Mouse (Mus musculus): ENCODE data around the gene Rassf5. TPM values are rescaled to one million over a fixed set of nuclear protein-coding genes. Genes with fewer than 3 reads are reported as not detected.

The Rassf5 gene
- 100 to 1,000 TPM; 110 to 140 TPM for total RNA-seq (2023)

GRCm38 (mm10) chr1:131245089-131245856 lies at the start of gene Rassf5:
TSS of gene Rassf5 (minus strand) at chr1:131245258.

DNA sequence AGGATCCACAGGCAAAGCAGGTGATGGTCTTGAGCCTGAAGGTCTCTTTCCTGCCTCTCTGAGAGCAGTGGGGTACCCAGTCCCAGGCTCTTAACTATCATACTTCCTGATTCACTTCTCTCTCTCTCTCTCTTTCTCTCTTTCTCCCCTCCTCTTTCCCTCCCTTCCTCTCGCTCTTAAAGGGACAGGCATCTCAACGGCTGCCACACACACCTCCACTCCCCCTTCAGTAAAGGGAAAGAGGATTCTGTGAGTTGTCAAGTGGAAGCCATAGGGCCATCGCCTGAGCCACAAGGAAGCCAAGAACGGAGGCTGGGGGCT lies 34.4 kb upstream of the Rassf5 start, which contains the start of gene Ikbke:
TSS of gene Ikbke (minus strand) at position 151 of the 321 bp plus-strand sequence.

DNA sequence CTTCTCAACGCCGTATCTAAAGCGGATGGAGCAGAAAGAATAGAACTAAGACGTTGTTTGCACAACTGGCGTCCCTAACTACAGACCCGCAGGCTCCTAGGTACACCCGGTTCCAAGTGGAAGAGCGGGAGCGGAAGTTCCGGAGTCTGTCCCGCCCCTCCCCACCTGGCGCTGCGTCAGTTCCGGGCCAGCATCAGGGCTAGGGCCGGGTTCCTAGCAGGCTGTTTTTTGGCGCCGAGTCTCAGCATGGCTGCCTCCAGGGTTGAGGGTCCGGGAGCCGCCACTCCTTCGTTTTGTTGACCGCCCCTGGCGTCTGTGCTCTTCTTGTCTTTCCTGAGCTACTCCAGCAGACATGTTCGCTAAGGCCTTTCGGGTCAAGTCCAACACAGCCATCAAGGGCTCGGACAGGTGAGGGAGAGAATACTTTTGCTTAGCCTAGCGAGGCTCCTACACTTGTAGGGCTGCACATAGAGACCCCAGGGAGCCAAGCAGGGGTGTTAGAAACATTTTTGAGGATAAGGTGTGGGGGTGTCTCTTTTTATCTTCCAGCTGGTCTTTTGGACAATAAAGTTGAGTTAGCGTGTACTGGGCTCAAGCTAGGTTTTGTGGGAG lies 91.9 kb downstream of the Rassf5 start, which contains the start of gene Eif2d:
TSS of gene Eif2d (plus strand) at position 164 of the 612 bp plus-strand sequence.

DNA sequence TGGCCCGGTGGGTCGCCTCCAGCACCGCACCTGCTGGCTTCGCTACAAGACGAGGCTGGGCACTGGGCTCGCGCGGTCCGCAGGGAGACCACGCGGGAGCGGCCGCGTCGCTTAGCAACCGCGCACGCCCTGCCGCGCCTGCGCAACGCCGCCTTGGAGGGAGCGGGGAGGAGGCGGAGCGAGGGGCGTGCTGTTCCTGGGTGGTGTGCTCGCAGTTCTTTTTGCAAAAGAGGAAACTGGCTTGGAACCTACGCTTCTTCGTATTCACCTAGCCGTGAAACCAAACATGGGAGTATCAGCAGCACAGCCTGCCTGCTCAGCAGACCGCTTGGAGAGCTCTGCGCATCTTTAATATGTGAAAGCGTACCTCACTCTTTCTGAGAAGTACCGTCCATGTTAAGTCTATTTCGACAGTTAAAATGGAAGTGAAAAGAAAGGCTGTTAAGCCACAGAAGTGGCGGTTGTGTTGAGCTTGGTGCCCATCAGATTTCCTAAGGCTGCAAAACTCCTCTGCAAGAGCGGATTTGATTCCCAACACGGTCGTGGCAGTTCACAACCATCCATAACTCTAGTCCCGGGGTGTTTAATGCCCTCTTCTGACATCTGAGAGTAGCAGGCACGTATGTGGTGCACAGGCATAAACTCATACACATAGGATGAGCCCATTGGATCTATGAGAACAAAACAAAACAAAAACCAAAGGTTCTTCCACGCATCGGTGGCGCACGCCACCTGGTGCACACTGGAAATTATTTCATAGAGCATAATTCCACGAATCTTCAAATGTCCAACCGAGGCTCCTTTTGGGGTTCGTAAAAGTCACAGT lies 106.7 kb downstream of the Rassf5 start, which contains the start of gene Dyrk3:
TSS of gene Dyrk3 (minus strand) at position 150 of the 826 bp plus-strand sequence.

Other genes starting within 250 kb of the Rassf5 start
- gene Il10, start 225.4 kb downstream of the Rassf5 start, total RNA-seq (2023): not detected
- 100 to 1,000 TPM; 194 to 213 TPM for gene Mapkapk2, start 147.4 kb downstream of the Rassf5 start, total RNA-seq (2023)
- 1 to 10 TPM; 6.7 to 9.8 TPM for gene Dyrk3, start 106.9 kb downstream of the Rassf5 start, total RNA-seq (2023)
- 10 to 100 TPM; 19.7 to 21.7 TPM for gene Eif2d, start 92.1 kb downstream of the Rassf5 start, total RNA-seq (2023)
- gene Ikbke, start 34.3 kb upstream of the Rassf5 start, total RNA-seq (2023): 10 to 100 TPM; 56.7 to 57.8 TPM